Mouse (Mus musculus) left cerebral cortex, adult 11 months (tissue): ENCODE measurements around the gene Fgf8.

ENCODE experiments used
- DNase-seq: peaks from one replicate; pipeline ENCODE4 v3.0.0; 2022; ENCODE audit warnings: low spot score

Fgf8 gene

DNA sequence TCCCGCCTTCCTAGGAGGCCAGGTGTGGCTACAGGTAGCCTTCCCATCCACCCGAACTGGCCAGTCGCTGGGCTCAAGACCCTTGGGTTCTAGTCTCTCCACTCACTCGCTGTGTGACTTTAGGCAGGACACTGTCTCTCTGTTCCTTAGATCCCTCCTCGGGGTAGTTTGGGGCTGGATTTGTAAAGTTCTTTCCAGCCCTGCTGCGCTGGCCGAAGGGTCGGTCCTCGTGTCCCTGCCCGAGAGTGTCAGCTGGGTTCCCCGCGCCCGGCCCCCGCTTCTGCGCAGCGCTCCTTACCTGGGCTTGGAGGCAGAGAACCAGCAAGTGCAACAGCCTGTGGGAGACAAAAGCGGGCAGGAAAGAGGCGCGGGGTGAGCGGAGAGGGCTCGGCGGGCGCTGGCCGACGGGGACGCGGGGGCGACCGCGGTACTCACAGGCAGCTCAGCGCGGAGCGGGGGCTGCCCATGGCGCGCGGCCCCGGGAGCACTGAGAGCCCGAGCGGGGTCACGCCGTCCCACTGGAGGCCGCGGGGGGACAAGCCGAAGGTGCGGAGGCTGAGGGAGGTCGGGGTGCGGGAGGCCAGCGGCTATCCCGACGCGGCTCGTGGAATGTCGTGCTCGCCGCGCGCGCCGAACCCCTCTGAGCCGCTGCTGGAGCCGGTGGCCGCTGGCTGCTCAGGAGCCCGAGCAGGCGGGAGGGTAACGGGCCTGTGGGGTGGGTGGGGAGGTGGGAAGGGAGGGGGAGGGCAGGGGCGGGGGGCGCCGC lies at the start of gene Fgf8:
Gene Fgf8, minus strand, starts transcription at position 698 of the 766 bp plus-strand sequence.
- DNase-seq = no peak

- no peak for DNase-seq
Measured at GRCm38 (mm10) chr19:45792404-45792803, 49.7 kb upstream of the Fgf8 start.

GRCm38 (mm10) chr19:45789888-45790874 lies 47.5 kb upstream of the Fgf8 start:
- no peak for DNase-seq

DNA sequence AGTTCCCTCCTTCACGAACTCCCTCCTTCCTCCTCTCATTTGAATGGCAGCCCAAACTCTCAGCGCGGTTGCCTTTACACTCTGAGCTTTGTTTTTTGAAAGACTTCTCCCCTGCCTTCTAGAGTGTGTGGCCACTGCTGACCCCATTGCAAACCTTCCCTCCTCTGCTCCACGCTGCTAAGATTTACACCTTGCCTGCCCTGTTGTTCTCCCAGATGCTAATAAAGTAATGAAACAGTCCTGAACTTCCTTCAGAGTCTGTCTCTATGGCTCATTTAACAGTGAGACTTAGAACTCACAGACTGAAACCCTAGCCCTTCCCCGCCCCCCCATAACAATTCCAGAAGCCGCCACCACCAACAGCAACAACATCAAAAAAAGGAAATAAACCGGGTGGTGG lies 46.6 kb upstream of the Fgf8 start:
- no peak for DNase-seq

DNA sequence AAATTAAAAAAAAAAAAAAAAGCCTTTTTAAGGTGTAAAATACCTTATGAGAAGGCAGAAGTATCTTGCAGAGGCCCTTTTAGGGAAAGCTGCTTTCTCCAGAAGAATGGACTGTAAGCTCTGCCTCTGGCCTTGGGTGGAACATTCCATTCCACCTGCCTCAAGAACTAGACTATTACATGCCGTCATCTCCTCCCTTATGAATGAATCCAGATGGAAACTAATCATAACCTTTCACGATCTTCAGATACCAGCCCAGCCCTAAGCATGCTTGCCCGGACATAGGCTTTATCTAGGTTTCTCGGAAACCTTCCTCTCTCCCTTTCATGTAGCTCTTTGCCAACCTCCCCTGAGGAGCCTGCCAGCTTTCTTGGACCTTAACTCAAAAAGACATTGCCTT lies 45.6 kb upstream of the Fgf8 start:
- no peak for DNase-seq

GRCm38 (mm10) chr19:45787450-45787849 lies 44.7 kb upstream of the Fgf8 start:
- no peak for DNase-seq

- DNase-seq = no peak
Measured at GRCm38 (mm10) chr19:45785470-45785869, 42.8 kb upstream of the Fgf8 start.

DNA sequence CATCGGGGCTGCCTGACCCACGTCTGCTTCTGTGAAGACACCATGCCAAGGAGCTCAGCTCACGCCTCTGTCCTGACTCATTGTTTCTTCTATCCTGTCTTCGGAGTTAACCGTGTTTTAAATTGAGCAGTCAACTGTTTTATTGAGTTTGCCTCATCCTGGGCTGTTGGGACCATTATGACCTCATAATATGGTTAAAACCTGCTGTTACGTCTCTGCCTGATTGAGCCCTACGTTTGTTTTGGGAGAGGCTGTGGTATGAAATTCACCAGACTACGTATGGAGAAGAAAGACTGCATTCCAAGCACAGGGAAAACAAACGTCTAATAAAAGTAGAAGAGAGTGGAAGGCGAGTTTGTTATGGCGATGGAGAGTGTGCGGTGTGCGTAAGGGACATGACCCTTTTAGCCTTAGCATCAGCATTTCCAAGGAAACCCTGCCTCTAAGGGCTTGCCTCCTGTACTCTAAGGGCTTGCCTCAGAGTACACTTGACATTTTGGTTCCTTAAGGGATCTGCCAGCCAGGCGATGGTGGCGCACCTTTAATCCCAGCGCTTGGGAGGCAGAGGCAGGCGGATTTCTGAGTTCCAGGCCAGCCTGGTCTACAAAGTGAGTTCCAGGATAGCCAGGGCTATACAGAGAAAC lies 41.3 kb upstream of the Fgf8 start:
- no peak for DNase-seq

DNA sequence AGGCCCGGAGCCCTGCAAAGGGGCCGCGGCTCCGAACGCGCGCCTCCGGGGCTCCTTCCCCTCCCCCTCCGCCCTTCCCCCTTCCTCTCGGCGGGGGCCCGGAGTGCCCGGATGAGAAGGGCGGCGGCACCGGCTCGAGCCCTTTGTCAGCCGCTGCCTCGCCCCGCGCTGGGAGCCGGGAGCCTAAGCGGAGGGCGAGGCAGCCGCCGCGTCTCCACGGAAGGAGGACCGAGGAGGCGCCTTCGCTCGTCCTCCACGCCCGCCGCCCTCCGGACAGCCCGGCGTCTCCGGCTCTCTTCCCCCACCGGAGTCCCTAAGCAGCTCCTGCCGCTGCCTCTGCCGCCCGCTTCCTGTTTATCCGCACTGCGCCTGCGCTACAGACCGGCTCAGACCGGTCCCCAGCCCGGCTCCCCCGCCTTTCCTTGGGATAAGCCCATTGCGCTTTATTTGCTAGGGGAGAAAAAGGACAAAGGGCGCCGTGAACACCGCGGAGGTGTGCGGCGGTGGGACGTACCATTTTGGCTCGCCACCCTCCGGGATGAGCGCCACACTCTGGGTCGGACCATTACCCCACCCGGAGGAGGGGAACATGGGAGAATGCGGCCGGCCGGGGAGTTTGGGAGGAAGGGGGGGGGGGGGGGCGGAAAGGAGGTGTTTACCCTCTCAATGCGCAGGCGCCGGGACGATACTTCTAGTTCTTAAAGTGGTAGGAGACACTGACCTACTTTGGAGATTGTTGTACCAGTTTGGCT lies 40.6 kb upstream of the Fgf8 start, which contains the start of gene Mgea5:
Gene Mgea5, minus strand, starts transcription at position 657 of the 752 bp plus-strand sequence.
- DNase-seq = peak; percentile 98

DNA sequence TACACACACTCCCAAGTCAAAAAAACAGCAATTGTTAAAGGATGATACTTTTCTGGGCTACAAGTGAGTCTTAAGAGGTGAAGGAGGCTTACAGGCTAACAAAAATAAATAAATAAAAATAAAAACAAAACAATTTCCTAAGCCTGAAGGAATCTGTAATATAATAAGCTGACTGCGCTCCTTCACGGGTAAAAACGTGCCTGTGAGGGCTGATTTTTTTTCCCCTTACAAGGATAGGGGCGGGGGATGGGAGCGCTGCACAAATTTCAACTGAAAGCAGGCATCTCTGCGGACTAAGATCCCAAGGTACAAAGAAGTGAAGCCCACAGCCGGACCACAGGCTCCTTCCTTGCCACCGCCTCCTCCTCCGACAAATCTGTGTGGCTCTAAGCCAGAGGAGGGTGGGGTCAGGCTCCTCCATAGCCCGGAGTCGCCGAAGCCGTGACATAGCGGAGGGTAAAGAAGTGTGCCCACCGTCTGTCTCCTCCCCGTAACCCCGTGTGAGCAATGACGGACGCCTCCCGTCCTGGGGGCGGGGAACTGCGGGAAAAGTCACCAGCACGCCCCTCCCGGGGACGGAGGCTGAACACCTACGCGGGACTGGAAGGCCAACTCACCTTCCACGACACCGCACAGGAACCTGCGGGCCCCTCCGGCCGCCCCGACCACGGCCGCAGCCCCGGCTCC lies 39.7 kb upstream of the Fgf8 start:
- peak; percentile 39 for DNase-seq

DNA sequence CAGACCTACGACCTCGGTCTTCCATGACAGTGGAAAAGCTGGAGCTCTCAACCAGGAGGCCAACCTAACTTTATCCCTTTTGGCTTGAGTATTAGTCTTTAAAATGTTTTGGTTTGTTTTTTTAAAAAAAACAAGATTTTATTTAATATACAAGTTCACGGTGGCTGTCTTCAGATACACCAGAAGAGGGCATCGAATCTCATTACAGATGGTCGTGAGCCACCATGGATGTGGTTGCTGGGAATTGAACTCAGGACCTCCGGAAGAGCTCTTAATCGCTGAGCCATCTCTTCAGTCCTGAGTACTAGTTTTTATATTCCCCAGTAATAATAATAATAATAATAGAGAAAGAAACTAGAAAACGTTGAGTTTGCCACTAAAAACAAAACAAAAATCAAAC lies 39.0 kb upstream of the Fgf8 start:
- DNase-seq = no peak

- no peak for DNase-seq
Measured at GRCm38 (mm10) chr19:45780350-45780915, 37.7 kb upstream of the Fgf8 start.

- DNase-seq = no peak
Measured at GRCm38 (mm10) chr19:45775486-45775885, 32.8 kb upstream of the Fgf8 start.

GRCm38 (mm10) chr19:45771501-45771900 lies 28.8 kb upstream of the Fgf8 start:
- DNase-seq = no peak

GRCm38 (mm10) chr19:45760810-45761209 lies 18.1 kb upstream of the Fgf8 start:
- DNase-seq = no peak

DNA sequence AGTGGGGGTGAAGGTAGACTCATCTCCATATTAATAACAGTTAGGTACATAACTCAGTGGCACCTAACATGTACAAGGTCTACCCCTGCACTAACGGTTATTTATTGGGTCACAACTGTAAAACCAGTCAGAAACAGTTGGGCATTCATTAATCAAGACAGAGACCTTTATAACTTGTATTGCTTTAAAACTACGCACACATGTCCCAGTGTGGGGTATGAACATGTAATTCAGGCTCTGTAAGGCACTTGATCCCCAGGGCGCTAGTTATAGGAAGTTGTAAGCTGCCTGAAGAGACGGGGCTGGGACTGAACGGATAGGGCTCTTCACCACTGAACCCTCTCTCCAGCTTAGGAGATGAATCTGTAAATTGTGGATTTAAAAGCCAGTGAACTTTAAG lies 16.0 kb upstream of the Fgf8 start:
- DNase-seq = no peak

DNA sequence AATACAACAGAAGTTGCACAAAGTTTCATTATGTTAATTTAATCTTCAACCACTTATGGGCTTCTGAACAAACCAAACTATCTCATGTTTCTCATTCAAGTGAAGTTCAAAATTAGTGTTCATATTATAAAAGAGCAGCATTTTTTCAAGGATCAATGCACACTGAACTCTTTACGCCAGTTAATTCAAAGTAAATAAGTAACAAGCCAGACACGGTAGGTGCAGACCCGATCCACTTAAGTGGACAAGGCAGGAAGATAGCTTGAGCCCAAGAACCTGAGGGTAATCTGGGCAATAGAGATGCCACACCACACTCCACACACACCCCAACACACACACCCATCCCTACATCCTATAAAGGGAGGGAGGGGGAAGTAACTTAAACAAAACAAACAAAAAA lies 10.8 kb upstream of the Fgf8 start:
- no peak for DNase-seq

- no peak for DNase-seq
Measured at GRCm38 (mm10) chr19:45751881-45752280, 9.2 kb upstream of the Fgf8 start.

DNA sequence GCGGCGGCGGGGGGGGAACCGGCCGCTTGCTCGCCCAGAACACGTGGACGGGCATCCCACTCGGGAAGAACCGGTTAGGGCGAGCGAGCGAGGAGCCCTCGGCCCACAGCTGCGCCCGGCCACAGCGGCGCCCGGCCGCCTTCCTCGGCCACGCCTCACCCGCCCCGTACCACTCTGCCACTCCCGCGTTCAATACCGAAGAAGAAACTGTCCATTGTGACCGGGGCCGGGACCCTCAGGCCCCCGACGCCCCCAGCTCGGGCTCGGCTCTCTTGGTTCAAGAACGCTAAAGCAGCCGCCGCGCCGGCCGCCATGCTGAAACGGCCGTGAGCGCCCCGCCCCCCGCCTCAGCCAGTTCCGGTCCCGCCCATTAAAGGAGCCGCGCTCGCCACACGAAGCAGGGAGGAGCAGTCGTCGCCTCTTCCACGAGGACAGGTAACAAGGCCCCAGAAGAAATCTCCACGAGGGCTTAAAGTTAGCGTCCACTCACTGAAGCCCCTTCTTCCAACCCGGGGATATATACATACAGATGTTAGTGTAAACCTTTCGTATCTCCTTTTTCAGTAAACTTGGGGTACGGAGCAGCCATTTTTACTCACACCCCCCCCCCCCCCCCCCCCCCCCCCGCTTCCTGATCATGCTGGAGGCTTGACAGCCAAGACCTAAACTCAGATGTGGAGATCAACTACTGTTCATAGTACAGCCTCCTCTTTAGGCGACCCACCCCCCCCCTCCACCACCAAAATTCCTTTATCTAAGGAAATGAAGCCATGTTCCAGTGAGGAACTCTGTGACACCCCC lies 6.7 kb upstream of the Fgf8 start, which contains the start of gene Npm3:
Gene Npm3, minus strand, starts transcription at position 349 of the 801 bp plus-strand sequence.
- peak; percentile 48 for DNase-seq
